Mouse (Mus musculus) thymus, adult 18-20 months (tissue): ENCODE measurements at regions not wholly inside any gene's neighbourhood (a gene's known extent, or its start where the extent isn't known, plus 50 kb on each side); places are given as distances from the start of the nearest gene placed in this dataset.

ENCODE experiments used
- DNase-seq, 2 experiments: peaks; one replicate each; pipeline ENCODE4 v3.0.0; 2022; ENCODE audit warnings: mixed read lengths in 2 of 2

- DNase-seq: no peak
Observed at GRCm38 (mm10) chr1:56195224-56195623, 442.0 kb downstream of the Hsfy2 start.

- DNase-seq: no peak
Observed at GRCm38 (mm10) chr1:56183503-56184198, 453.6 kb downstream of the Hsfy2 start.

GRCm38 (mm10) chr1:56179206-56179985 lies 457.8 kb downstream of the Hsfy2 start:
- DNase-seq: no peak

- DNase-seq: no peak
Observed at GRCm38 (mm10) chr1:56171157-56171556, 466.1 kb downstream of the Hsfy2 start.

GRCm38 (mm10) chr1:56168712-56169111 lies 468.5 kb downstream of the Hsfy2 start:
- DNase-seq: no peak

- DNase-seq: no peak
Observed at GRCm38 (mm10) chr1:56168063-56168462, 469.2 kb downstream of the Hsfy2 start.

- DNase-seq: no peak
Observed at GRCm38 (mm10) chr1:56165228-56165627, 472.0 kb downstream of the Hsfy2 start.

GRCm38 (mm10) chr1:56164366-56164765 lies 472.9 kb downstream of the Hsfy2 start:
- DNase-seq: no peak

- DNase-seq: no peak
Observed at GRCm38 (mm10) chr1:56130951-56131350, 506.3 kb downstream of the Hsfy2 start.

- peak in 1 of 2 experiments; percentile 1 for DNase-seq
Observed at GRCm38 (mm10) chr1:56089254-56089834, 547.9 kb downstream of the Hsfy2 start.

- DNase-seq: no peak
Observed at GRCm38 (mm10) chr1:56088357-56088756, 548.9 kb downstream of the Hsfy2 start.

GRCm38 (mm10) chr1:56076757-56077156 lies 560.5 kb downstream of the Hsfy2 start:
- no peak for DNase-seq

- no peak for DNase-seq
Observed at GRCm38 (mm10) chr1:56072255-56072654, 565.0 kb downstream of the Hsfy2 start.

- no peak for DNase-seq
Observed at GRCm38 (mm10) chr1:56063474-56063873, 573.8 kb downstream of the Hsfy2 start.
